Mouse (Mus musculus) CD4-positive, CD25-positive, alpha-beta regulatory T cell, adult 4 months (primary cell): Measurements from ENCODE around the gene Nup210l. TPM values are rescaled to one million over a fixed set of nuclear protein-coding genes. Genes with fewer than 3 reads are reported as not detected.
A peak's percentile ranks its signal among the peaks of the same experiment; 100 is the strongest.
"Not testable (repeated sequence)": the region's sequence is repeated elsewhere in the genome, so short reads cannot be mapped to it uniquely, and the experiment has no call there.

Experiments
- ATAC-seq: one replicate; pipeline ENCODE4 v1.8.0; 2017
- polyA plus RNA-seq, 2 experiments: library from polyadenylated mRNA; unstranded; fragments of 100-300 nt; shearing (Covaris generic); gene quantifications; one replicate each; pipeline ENCODE4 v1.2.1; 2017

Nup210l gene
- polyA plus RNA-seq, 2 experiments from 2014 or later: 0.27 to 0.58 TPM

GRCm38 (mm10) chr3:90231075-90231474, 127.1 kb downstream of the Nup210l start:
- no peak for ATAC-seq

GRCm38 (mm10) chr3:90231507-90232333, 127.8 kb downstream of the Nup210l start, which contains the start of gene Jtb:
Gene Jtb, plus strand, starts transcription at chr3:90231597.
- ATAC-seq: peak; percentile 98

GRCm38 (mm10) chr3:90241251-90241650, 137.3 kb downstream of the Nup210l start:
- no peak for ATAC-seq

- ATAC-seq: no peak
These were observed 137.9 kb downstream of the Nup210l start for GRCm38 (mm10) chr3:90241669-90242358.

GRCm38 (mm10) chr3:90242984-90243775, 139.2 kb downstream of the Nup210l start, which contains the start of gene Creb3l4:
Gene Creb3l4, minus strand, starts transcription at chr3:90243512.
- no peak for ATAC-seq

DNA sequence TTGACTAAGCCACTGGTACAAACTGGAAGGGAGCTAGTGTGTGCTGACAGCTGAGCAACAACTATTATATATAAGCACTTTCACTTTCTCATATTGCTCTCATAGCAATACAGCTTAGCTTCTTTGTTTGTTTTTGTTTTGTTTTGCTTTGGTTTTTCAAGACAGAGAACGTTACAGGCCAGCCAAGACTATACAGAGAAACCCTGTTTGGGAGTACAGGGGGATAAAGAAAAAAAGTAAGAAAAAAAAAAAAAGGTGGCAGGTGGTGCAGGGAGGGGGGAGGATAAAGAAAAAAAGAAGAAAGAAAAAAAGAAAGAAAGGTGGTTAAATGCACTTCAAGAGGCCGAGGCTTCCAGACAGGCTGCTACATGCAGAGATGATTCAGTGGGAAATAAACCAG, 141.5 kb downstream of the Nup210l start:
- peak; percentile 62 for ATAC-seq

DNA sequence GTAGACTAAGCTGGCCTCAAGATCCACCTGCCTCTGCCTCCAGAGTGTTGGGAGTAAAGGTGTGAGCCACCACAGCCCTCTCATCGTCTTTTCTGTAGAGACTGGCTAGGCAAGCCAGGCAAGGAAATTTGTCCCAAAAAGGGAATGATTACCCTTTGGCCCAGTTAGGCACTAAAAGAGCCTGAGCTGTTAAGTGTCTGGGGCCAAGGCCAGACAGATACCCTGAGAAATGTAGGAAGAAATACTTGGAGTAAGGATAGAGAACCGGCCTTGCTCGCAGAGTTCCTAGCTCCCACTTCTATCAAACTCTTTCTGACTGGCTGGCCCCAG, 143.7 kb downstream of the Nup210l start:
- peak; percentile 25 for ATAC-seq

DNA sequence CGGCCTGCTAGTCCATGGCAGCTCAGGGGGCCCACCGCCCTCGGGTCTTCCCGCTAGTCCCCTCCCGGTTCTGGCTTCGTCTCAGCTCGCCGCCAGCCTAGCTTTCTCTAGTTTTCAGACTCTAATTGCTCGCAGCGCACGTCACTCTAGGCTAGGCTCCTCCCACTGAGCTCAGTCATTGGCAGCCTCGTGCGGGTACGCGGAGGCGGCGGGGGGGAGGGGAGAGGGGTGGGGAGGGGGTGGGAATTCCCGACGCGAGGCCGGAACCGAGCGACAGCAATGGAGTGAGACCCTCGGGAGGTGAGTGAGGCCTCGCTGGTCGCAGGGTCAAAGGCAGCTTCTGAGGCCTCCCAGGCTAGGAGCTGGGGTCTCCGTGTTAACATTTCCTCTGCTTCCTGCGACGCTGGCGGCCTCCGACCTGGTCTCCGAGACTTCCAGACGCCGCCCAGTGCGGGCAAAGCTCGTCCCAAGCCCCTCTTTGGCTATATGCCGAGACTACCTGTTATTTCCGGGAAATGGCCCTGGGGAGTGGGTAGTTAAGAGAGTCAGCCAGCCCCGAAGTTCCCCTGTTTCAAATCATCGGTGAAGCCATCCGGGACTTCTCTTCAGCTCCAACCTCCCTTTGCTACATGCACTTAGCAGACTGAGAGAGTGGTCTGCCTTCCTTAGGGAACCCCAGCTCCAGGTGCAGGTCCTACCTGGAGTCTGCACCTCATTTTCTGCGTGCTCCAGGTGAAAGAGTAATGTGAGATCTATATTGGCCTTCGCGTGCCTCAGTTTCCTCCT, 144.2 kb downstream of the Nup210l start, which contains the start of gene Slc39a1:
TSS of gene Slc39a1 (plus strand) at position 213 of the 786 bp plus-strand sequence.
- ATAC-seq: peak; percentile 93

DNA sequence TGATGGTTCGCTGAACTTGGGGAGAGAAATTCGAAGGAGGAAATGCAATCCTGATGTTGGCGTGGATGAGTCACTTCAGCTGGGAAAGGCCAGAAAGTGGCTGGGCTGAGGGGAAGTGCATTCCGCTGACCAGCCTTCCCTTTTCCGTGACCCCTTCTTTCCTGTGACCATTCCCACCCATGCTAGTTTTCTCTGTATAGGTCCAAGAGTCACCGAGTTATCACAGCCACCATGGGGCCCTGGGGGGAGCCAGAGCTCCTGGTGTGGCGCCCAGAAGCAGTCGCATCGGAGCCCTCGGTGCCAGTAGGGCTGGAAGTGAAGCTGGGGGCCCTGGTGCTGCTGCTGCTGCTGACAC, 144.8 kb downstream of the Nup210l start:
- ATAC-seq: no peak

GRCm38 (mm10) chr3:90250791-90251190, 146.9 kb downstream of the Nup210l start:
- no peak for ATAC-seq

DNA sequence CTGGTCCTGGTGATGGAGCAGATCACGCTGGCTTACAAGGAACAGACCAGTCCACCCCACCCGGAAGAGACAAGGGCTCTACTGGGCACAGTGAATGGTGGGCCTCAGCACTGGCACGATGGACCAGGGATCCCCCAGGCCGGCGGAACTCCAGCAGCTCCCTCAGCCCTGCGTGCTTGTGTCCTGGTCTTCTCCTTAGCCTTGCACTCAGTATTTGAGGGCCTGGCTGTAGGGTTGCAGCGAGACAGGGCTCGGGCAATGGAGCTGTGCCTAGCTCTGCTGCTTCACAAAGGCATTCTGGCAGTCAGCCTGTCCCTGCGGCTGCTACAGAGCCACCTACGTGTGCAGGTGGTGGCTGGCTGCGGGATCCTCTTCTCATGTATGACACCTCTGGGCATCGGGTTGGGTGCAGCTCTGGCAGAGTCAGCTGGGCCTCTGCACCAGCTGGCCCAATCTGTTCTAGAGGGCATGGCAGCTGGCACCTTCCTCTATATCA, 147.8 kb downstream of the Nup210l start:
- ATAC-seq: not testable (repeated sequence)

DNA sequence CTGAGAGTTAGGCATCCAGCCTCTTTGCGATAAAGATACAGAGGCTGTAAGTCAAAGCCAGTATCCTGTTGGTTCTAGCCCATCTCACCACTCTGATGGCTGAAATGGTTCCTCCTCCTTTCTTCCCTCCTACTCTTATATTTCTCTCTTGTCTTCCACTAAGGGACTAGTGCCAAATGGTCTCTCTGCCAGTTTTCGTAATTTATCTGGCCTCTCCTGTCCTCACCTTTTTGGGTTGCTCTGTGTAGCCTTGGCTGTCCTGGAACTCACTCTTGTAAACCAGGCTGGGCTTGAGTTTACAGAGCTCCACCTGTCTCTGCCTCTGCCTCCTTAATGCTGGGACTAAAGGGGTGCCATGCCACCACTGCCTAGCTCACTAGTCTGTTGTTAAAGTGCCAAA, 148.7 kb downstream of the Nup210l start:
- ATAC-seq: not testable (repeated sequence)

DNA sequence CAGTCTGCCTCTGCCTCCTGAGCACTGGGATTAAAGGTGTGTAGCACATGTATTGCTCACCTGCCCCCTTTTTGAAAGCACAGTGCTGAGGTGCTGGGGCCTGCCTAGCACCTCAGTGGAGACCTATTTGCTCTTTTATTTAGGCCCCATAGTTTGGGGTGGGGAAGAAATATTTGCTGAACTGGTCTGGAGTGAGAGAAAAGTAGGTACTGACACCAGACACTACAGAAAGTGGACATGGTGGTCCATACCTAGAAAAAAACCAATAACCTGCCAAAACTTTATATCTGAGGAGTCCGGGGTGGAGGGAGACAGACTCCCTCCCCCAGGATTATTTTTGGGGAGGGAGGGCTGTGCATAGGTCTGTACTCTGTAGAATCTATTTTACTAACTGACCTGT, 149.2 kb downstream of the Nup210l start:
- not testable (repeated sequence) for ATAC-seq

DNA sequence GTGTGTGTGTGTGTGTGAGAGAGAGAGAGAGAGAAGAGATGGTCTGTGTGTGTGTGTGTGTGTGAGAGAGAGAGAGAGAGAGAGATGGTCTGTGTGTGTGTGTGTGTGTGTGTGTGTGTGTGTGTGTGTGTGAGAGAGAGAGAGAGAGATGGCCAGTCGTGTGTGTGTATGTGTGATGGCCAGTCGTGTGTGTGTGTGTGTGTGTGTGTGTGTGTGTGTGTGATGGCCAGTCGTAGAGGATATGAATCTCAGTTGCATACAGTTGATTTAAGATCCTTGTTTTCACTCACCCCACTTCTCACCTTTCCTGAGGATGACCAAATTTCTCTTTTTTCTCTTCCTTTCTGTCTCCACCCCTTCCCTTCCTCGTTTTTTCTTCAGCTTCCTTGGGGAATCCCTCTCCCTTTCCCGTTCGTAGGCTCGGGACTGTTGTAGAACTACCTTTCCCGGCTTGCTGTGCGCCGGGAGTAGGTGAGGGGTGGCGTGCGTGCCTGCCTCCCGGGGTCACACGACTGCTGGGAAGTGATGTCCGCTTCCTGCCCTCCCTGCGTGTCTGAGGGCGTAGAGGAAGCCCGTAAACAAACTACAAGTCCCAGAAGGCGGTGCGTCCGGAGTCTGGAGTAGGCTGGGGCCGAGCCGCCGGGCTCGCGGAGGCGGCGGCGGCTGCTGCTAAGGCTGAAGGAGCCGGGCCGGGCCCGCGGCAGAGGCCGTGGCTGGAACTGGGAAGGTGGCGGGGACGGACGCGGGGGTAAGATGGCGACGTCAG, 149.9 kb downstream of the Nup210l start, which contains the start of gene Crtc2:
TSS of gene Crtc2 (plus strand) at position 511 of the 766 bp plus-strand sequence.
- peak; percentile 98 for ATAC-seq

GRCm38 (mm10) chr3:90254419-90255193, 150.7 kb downstream of the Nup210l start:
- peak; percentile 35 for ATAC-seq

- ATAC-seq: no peak
These were observed 151.2 kb downstream of the Nup210l start for GRCm38 (mm10) chr3:90255194-90255565.

DNA sequence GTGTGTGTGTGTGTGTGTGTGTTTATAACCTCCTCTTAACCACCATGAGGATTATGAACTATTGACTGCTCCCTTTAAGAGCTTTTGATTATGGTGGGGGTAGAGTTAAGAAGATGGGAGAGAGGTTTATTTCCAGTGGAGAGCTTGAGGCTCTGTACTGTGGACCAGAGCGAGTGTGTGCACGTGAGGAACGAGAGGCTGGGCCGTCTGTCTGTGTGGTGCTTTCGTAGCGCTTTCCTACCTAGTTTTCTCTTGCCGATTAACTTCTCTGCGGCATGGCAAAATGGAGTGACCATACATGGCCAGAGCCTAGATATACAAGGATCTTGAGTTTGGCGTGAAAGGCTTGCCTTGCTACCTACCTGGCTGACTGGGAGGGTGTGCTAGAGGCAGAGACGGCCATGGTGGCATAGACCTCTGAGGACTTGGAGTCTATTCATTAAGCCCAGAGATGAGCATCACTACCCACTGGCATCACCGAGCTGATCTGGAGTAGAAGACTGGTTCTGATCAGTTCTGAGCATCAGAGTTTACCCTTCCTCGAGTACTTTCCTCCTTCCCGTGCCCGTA, 151.9 kb downstream of the Nup210l start:
- ATAC-seq: no peak

GRCm38 (mm10) chr3:90256731-90257530, 153.0 kb downstream of the Nup210l start:
- no peak for ATAC-seq

DNA sequence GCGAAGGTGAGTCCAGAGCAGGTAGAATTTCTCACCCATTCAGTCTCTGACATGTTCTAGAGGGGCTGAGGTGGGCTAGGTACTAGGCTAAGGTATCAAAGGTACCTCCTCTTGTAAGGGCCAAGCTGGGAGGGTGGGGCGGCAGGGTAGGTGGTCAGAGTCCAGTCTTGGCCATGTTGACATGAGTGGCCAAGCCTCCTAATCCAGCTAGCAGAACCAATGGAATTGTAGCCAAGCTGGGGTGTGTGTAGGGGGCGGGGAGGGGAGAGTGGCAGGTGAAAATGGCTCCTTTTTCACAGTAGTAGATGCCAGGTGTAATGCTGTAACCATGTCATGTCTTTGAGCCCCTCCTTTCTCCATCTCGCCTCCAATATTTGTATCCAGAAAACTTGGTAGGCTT, 154.6 kb downstream of the Nup210l start:
- ATAC-seq: no peak
